In the genomic region with DNA sequence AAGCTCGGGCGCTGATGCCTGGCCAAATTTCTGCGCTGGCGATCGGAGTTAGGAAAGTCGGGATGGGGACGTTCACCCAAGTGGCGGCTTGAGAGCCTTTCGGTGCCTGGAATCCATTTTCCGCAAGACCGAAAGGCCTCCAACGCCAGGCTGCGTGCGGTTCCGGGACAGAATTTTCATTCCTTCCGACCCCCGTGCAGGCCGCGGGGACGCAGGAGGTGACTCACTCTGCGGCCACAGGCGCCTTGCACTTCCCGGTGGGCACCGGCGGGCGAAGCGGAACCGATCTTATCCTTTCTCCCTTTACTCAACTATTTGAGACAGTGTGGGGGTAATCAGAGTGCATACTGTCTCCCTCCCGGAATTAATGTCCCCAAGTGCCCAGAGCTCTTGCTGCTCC, we compare ENCODE assay signal across 8 mouse cellular contexts. TPM values are rescaled to one million over a fixed set of nuclear protein-coding genes. Genes with fewer than 3 reads are reported as not detected.
DNase-seq lines count a peak whose midpoint lies in the region; ATAC-seq and TF ChIP-seq lines count a peak whose summit lies in the region.

No protein-coding gene starts in this region.

- H3K9me3 ChIP-seq in heart, embryonic 13.5 days, result no peaks in the 10 kb centered on the region
- H3K9me3 ChIP-seq in limb, embryonic 14.5 days (ENCODE audit: control insufficient read depth, low read length), result no peaks in the 10 kb centered on the region; the same call in 1 of the 2 replicates
- H3K9me3 ChIP-seq in midbrain, embryonic 16.5 days (replicated peaks; ENCODE audit: control insufficient read depth, low read length, poor library complexity, severe bottlenecking), result no peaks in the 10 kb centered on the region

- peaks cover 25% of the 10 kb centered on the region for H3K4me1 ChIP-seq in thymus, adult 2 months (replicated peaks; ENCODE audit: control insufficient read depth, insufficient read depth, low read length)
- H3K4me1 ChIP-seq in heart, embryonic 13.5 days, result peaks cover 59% of the 10 kb centered on the region
- peaks cover 12% of the 10 kb centered on the region for H3K4me1 ChIP-seq in limb, embryonic 14.5 days (ENCODE audit: control insufficient read depth, insufficient read depth, low read length)
- H3K4me1 ChIP-seq in midbrain, embryonic 16.5 days (ENCODE audit: control insufficient read depth, insufficient read depth, low read length), result peaks cover 32% of the 10 kb centered on the region

- TF ChIP-seq POLR2A in thymus, adult 2 months (IDR thresholded peaks at IDR 0.05; ENCODE audit: control insufficient read depth, extremely low read depth, insufficient read depth, low read length, poor library complexity), result no peak
- TF ChIP-seq POLR2A in limb, embryonic 14.5 days (IDR thresholded peaks at IDR 0.05; ENCODE audit: borderline replicate concordance, extremely low read depth, insufficient read depth, insufficient read length), result no peak

- 3% methylated on average over 29 of the region's 29 CpGs for WGBS in thymus, adult 2 months
- 1% methylated on average over 29 of the region's 29 CpGs for WGBS in heart, embryonic 13.5 days
- under 1% methylated on average over 28 of the region's 29 CpGs for WGBS in limb, embryonic 14.5 days
- WGBS in midbrain, embryonic 16.5 days, result under 1% methylated on average over 29 of the region's 29 CpGs

- peak overlapping the region; percentile 99 for H3K4me2 ChIP-seq in heart, embryonic 13.5 days
- H3K4me2 ChIP-seq in limb, embryonic 14.5 days (replicated peaks; ENCODE audit: low read depth, low read length, severe bottlenecking), result peak overlapping the region; percentile 89
- peak overlapping the region; percentile 91 for H3K4me2 ChIP-seq in midbrain, embryonic 16.5 days (ENCODE audit: low read length)

- no peak for TF ChIP-seq CTCF in thymus, adult 2 months (IDR thresholded peaks at IDR 0.05; ENCODE audit: borderline replicate concordance, control insufficient read depth, extremely low read depth, insufficient read depth, low read length, poor library complexity)

- peak overlapping the region; percentile 4 for H3K4me3 ChIP-seq in thymus, adult 2 months (ENCODE audit: control insufficient read depth, insufficient read depth, low read length)
- H3K4me3 ChIP-seq in heart, embryonic 13.5 days, result peak overlapping the region; percentile 68
- peak overlapping the region; percentile 63 for H3K4me3 ChIP-seq in limb, embryonic 14.5 days (replicated peaks; ENCODE audit: low read length)
- H3K4me3 ChIP-seq in midbrain, embryonic 16.5 days (ENCODE audit: low read depth, low read length), result peak overlapping the region; percentile 15; the same call in 1 of the 2 replicates

- DNase-seq in thymus, adult 2 months, result no peak
- no peak for DNase-seq in thymus, postnatal 36 days
- DNase-seq in limb, embryonic 14.5 days (ENCODE audit: low spot score), result no peak
- no peak for DNase-seq in cerebellum, adult 8-10 months
- no peak for DNase-seq in urinary bladder, postnatal 25 days (ENCODE audit: low spot score)
- DNase-seq in adrenal gland, postnatal 4 days (ENCODE audit: low spot score in 2 of 2), result no peak

- H3K27ac ChIP-seq in thymus, adult 2 months (ENCODE audit: control insufficient read depth, insufficient read depth, low read length), result no peak overlapping the region
- no peak overlapping the region for H3K27ac ChIP-seq in heart, embryonic 13.5 days (replicated peaks)
- no peak overlapping the region for H3K27ac ChIP-seq in limb, embryonic 14.5 days (replicated peaks; ENCODE audit: low read depth, low read length)
- no peak overlapping the region for H3K27ac ChIP-seq in midbrain, embryonic 16.5 days (ENCODE audit: low read length)

- no peaks in the 10 kb centered on the region for H3K36me3 ChIP-seq in thymus, adult 2 months (ENCODE audit: control insufficient read depth, insufficient read depth, low read length)
- no peaks in the 10 kb centered on the region for H3K36me3 ChIP-seq in heart, embryonic 13.5 days
- H3K36me3 ChIP-seq in limb, embryonic 14.5 days (ENCODE audit: control insufficient read depth, insufficient read depth, low read length), result no peaks in the 10 kb centered on the region
- H3K36me3 ChIP-seq in midbrain, embryonic 16.5 days (ENCODE audit: control insufficient read depth, insufficient read depth, low read length), result no peaks in the 10 kb centered on the region

- no peak for ATAC-seq in heart, embryonic 13.5 days (ENCODE audit: extremely low read depth, insufficient number of reproducible peaks, low FRiP score, low TSS enrichment)
- no peak for ATAC-seq in limb, embryonic 14.5 days (ENCODE audit: low FRiP score, low read depth)
- ATAC-seq in midbrain, embryonic 16.5 days, result no peak

- peak overlapping the region; percentile 69 for H3K9ac ChIP-seq in heart, embryonic 13.5 days
- 0 out of 2 replicates have a peak overlapping the region, but pooled peaks have one; percentile 9 for H3K9ac ChIP-seq in limb, embryonic 14.5 days (ENCODE audit: low read depth, low read length, severe bottlenecking)
- H3K9ac ChIP-seq in midbrain, embryonic 16.5 days (ENCODE audit: low read depth, low read length), result no peak overlapping the region

- H3K27me3 ChIP-seq in thymus, adult 2 months (ENCODE audit: control insufficient read depth, insufficient read depth, low read length), result peaks cover 26% of the 10 kb centered on the region
- H3K27me3 ChIP-seq in heart, embryonic 13.5 days (replicated peaks), result peaks cover 89% of the 10 kb centered on the region
- H3K27me3 ChIP-seq in limb, embryonic 14.5 days (ENCODE audit: control insufficient read depth, insufficient read depth, low read length), result peaks cover 53% of the 10 kb centered on the region
- peaks cover 32% of the 10 kb centered on the region for H3K27me3 ChIP-seq in midbrain, embryonic 16.5 days (ENCODE audit: control insufficient read depth, insufficient read depth, low read depth, low read length)

RNA-seq across cellular contexts. Expression of a gene that starts 1.3 kb away (rescaled TPM):
- polyA plus RNA-seq in thymus, adult 2 months (2012; rRNA removed), result 9.3 and 12.0 TPM in 2 replicates
- 2.2 and 2.7 TPM in 2 replicates for polyA plus RNA-seq in heart, embryonic 13.5 days (2015; fragmentation: Nextera tagmentation; extraction: Ambion mirVana)
- 18.6 and 24.8 TPM in 2 replicates for polyA plus RNA-seq in limb, embryonic 14.5 days (2012; rRNA removed)
- polyA plus RNA-seq in limb, embryonic 14.5 days (2014; fragmentation: Nextera tagmentation; extraction: Ambion mirVana), result 19.6 and 25.3 TPM in 2 replicates
- 9.4 and 15.4 TPM in 2 replicates for polyA plus RNA-seq in midbrain, embryonic 16.5 days (2015; fragmentation: Nextera tagmentation; extraction: Ambion mirVana)
- 1 to 10 TPM; 5.0 to 9.1 TPM for total RNA-seq in adrenal gland, postnatal 4 days (2021)

Comparison
In these comparisons a context has a peak if more than half of its experiments do, and no peak if none do; other contexts are left out.
1. H3K4me3 ChIP-seq: peak in every context shown above with its lines; median percentile 68 in heart, embryonic 13.5 days; 63 in limb, embryonic 14.5 days; 15 in midbrain, embryonic 16.5 days; 4 in thymus, adult 2 months.